Mouse (Mus musculus) activated CD4-positive, CD25-positive, alpha-beta regulatory T cell, adult 4 months (primary cell): ENCODE data around the gene Neurog2. TPM values are rescaled to one million over a fixed set of nuclear protein-coding genes. Genes with fewer than 3 reads are reported as not detected.

Source experiments
- ATAC-seq: one replicate; pipeline ENCODE4 v1.8.0; 2017
- polyA plus RNA-seq, 2 experiments: library from polyadenylated mRNA; unstranded; fragments of 100-300 nt; shearing (Covaris generic); gene quantifications; one replicate each; pipeline ENCODE4 v1.2.1; 2017

Neurog2 gene
- polyA plus RNA-seq, 2 experiments from 2014 or later, result not detected

DNA sequence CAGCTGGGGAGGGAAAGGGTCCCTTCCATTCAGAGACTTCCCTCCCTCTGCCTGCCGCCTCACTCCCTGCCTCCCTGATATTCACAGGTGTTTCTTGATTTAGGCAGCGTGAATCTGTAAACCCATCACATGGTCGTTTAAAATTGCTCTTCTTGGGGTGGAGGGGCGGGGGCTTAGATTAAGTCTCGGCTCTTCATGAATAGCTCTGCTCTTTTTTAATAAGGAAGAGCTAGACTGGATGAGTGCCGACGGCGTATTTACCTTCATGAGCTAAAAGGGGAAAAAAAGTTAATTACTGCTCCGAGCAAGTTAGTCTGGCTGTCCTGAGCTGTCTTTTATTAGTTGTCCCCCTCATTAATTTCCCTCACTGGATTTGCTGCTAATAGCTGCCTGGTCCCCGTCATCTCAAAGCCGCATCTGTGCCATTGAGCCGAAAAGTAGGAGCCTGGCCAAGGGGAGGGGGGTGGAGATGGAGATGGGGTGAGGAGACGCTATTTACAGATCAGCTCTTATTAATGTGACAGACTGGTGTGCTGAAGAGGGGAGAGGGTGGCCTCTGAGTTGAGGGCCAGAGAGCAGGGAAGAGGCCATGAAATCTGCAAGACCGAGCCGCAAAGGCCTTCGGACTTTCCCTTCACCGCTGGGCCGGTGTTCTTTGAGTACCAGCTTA lies 13.4 kb downstream of the Neurog2 start:
- no peak for ATAC-seq

DNA sequence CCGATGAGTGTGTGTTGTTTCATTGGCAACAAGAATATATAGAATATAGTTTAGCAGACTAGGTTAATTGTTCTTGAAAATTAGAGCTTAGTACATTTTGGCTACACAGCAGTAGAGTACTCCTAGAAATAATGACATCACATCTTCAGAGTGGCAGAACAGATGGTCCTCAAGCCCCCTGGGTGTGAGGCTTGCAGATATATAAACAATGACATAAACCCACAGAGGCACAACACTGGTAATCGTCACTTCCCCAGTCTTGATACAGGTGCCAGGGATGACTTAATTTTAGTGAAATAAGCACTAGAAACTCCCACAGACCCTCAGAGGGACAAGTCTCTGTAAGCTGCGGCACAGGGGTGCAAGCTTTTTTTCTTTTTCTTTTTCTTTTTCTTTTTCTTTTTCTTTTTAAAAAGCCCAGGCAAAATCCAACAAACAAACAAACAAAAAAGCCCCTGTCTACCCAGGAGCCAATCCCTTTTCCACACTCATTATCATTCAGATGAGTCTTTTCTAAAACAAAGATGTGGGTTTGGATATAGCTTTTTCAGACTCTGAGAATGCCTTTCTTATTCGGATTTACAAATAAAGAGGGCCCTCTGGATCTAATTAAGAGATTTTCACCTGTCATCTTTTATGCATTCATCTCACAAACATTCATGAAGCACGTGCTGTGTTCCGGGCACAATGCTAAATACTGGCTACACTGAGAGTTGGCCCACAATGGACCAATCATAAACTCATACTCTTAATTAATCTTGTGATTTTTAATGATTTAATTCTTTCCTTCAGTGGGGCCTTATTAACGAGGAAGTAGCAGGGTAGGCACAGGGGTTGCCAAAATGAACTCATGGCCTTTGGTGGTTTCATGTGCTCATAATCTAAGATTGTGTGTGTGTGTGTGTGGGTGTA lies 19.1 kb downstream of the Neurog2 start:
- no peak for ATAC-seq

DNA sequence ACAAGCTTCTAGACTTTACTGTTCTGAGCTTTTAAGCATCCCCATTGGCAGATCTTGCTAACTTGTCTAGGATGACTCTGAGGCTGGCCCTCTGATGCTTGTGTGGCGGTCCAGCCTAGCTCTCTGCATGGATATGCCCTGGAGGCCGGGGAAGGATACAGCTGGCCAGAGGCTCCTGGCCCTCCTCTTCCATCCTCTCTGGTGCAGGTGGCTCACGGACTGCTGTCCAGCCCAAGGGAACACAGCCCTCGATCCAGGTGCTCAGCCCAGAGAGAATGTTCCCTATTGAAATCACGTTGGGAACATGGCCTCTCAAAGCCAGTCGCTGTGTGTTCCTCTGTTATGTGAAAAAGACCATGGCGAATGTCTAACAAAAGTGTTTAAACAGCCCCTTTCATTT lies 27.8 kb downstream of the Neurog2 start:
- no peak for ATAC-seq

DNA sequence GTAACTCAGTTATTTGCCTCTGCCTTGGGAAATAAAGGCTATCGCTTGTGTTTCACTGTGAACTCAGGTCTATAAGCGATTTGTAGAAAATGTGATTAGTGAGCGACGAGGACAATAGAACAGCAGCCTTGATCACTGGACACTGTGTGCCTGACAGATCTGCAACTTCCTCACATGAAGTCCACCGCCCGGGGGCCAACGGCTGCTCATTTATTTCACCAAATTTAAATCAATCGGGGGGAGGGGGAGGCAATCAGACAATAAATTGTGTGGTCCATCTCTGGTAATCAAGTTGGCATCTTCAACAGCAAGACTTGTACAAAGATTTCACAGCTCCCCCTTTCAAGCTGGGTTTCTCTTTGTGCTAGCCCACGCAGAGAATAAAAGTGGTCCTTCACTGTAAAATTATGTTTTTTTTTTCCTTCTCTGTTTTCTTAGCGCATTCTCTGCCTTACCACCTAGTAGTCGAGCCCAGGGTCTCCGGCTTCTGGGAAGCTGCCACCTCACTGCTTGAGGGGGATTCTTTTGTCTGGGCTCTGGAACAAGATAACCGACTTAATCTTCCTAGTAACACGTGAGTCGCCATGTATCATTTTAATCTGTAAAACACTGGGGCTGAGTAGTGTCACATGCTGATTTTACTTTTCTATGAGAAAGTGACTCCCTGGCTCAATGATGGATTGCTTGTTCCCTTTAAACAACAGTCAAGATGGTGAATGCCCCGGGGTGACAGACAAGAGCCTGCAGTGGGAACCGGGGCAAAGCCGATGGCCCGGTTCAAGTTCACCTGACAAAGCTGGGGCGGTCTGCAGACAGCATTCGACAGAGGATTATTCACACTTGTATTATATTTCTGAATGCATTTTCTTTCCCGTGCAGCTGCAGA lies 29.0 kb downstream of the Neurog2 start:
- ATAC-seq, result no peak

DNA sequence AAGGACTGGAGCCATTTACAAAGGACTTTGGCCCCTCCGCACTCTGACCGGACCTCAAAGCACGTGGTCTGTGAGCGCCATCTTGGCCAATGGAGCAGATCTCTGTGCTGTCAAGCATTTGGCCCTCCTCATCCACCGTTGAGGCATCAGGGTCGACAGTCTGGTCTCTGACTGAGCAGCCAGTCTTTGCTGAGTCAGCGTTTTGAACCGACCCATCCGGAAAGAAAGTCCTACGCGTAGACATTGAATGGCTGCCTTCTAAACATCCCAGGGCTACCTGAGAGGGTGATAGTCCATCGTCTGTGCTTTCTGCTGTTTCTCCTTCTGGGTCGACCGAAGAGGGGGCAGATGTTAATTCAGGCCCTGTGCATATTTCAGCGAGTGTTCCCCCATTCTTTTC lies 46.8 kb downstream of the Neurog2 start:
- ATAC-seq, result no peak

Other genes with a start within 250 kb of the Neurog2 start
- under 1 TPM in 1 of 2 experiments, not detected in 1; 0.50 TPM for gene Ank2, start 133.8 kb upstream of the Neurog2 start, polyA plus RNA-seq
- gene Larp7, start 79.8 kb upstream of the Neurog2 start, polyA plus RNA-seq, result 10 to 100 TPM; 63.3 to 82.0 TPM
- gene Zgrf1, start 79.6 kb upstream of the Neurog2 start, polyA plus RNA-seq, result 1 to 10 TPM; 3.8 to 4.8 TPM
- gene Alpk1, start 147.4 kb downstream of the Neurog2 start, polyA plus RNA-seq, result under 1 TPM; 0.19 to 0.51 TPM
- under 1 TPM in 1 of 2 experiments, not detected in 1; 0.42 TPM for gene Tifa, start 156.7 kb downstream of the Neurog2 start, polyA plus RNA-seq
- gene Ap1ar, start 204.4 kb downstream of the Neurog2 start, polyA plus RNA-seq, result 10 to 100 TPM; 15.4 to 25.2 TPM